Mouse (Mus musculus) frontal cortex, postnatal 36 days (tissue): ENCODE data around the gene Ovol1.

Source experiments
- DNase-seq, 2 experiments: peaks; one replicate each; pipeline ENCODE4 v3.0.0; 2022; ENCODE audit warnings: low spot score in 2 of 2

Gene Ovol1

GRCm38 (mm10) chr19:5560457-5561041 is at the start of gene Ovol1:
Ovol1 (minus strand) TSS chr19:5560646.
- DNase-seq = no peak

- DNase-seq = peak; percentile 95 to 97
These were observed 49.3 kb upstream of the Ovol1 start, which contains the start of gene Kat5 for GRCm38 (mm10) chr19:5609547-5610404. Kat5 (minus strand) TSS chr19:5610237.

GRCm38 (mm10) chr19:5609171-5609546 is 48.7 kb upstream of the Ovol1 start:
- DNase-seq = no peak

GRCm38 (mm10) chr19:5608707-5609106 is 48.3 kb upstream of the Ovol1 start:
- no peak for DNase-seq

GRCm38 (mm10) chr19:5607705-5608410 is 47.4 kb upstream of the Ovol1 start:
- no peak for DNase-seq

GRCm38 (mm10) chr19:5606196-5606595 is 45.8 kb upstream of the Ovol1 start:
- DNase-seq = no peak

GRCm38 (mm10) chr19:5605126-5605525 is 44.7 kb upstream of the Ovol1 start:
- DNase-seq = peak in 1 of 2 experiments; percentile 34

- no peak for DNase-seq
These were observed 43.2 kb upstream of the Ovol1 start for GRCm38 (mm10) chr19:5603664-5604063.

- DNase-seq = peak; percentile 79 to 86
These were observed 41.5 kb upstream of the Ovol1 start, which contains the start of gene Rnaseh2c for GRCm38 (mm10) chr19:5601752-5602541. Rnaseh2c (plus strand) TSS chr19:5601873.

GRCm38 (mm10) chr19:5599224-5599623 is 38.8 kb upstream of the Ovol1 start:
- no peak for DNase-seq

GRCm38 (mm10) chr19:5591888-5592287 is 31.4 kb upstream of the Ovol1 start:
- DNase-seq = no peak

- DNase-seq = no peak
These were observed 28.7 kb upstream of the Ovol1 start for GRCm38 (mm10) chr19:5589159-5589558.

GRCm38 (mm10) chr19:5581995-5582394 is 21.5 kb upstream of the Ovol1 start:
- DNase-seq = no peak

- DNase-seq = no peak
These were observed 20.3 kb upstream of the Ovol1 start for GRCm38 (mm10) chr19:5580776-5581175.

GRCm38 (mm10) chr19:5579971-5580370 is 19.5 kb upstream of the Ovol1 start:
- DNase-seq = no peak

- no peak for DNase-seq
These were observed 14.9 kb upstream of the Ovol1 start for GRCm38 (mm10) chr19:5575336-5575735.

- peak; percentile 77 to 88 for DNase-seq
These were observed 12.1 kb upstream of the Ovol1 start for GRCm38 (mm10) chr19:5572331-5573125.

GRCm38 (mm10) chr19:5571831-5572230 is 11.4 kb upstream of the Ovol1 start:
- DNase-seq = no peak

- no peak for DNase-seq
These were observed 10.2 kb upstream of the Ovol1 start for GRCm38 (mm10) chr19:5570353-5571246.

GRCm38 (mm10) chr19:5569521-5569920 is 9.1 kb upstream of the Ovol1 start:
- DNase-seq = no peak
